Mouse (Mus musculus) cerebellum, adult 11-12 months (tissue): Measurements from ENCODE around the gene Tm4sf19.
"Not testable (repeated sequence)": the region's sequence is repeated elsewhere in the genome, so short reads cannot be mapped to it uniquely, and the experiment has no call there.

Experiments used
- DNase-seq: peaks from one replicate; pipeline ENCODE4 v3.0.0; 2022

Gene Tm4sf19

DNA sequence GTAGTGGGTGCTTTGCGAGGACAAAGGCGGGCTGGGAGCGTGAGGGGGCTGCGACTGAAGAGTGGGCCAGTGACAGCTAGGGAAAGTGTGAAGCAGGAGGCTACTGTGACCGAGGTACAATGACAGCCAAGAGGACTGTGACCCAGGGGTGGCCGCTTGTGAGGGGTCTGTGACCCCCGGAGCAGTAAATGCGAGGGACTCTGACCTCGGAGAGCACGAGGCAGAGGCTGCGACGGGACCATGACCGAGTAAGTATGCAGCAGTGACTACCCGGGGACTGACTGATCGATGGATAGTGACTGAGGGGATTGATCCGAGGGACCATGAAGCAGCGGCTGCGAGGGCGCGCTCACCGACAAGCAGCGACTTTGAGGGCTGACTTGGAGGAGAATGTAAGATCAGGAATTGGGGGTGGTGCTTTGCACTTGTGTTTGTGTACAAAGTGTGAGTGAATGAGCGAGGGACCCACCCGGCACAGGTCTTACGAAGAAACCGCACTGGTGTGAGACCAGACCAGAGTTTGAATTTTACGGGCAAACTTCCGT, 30.8 kb downstream of the Tm4sf19 start:
- no peak for DNase-seq

DNA sequence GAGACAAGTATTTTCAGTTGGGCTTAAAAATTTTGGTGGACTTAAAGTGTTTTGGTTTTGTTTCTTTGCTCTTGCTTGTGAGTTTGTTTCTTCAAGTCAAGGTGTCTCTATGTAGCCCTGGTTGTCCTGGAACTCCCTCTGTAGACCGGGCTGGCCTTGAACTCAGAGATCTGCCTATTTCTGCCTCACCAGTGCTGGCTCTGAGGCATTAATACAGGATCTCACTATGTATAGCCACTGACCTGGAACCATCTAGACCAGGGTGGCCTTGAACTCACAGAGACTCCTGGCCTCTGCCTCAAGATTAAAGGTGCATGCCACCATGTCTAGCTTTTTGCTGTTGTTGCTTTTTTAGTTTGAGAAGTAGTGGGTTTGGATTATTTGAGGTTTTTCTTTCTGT, 31.6 kb downstream of the Tm4sf19 start:
- DNase-seq = no peak

DNA sequence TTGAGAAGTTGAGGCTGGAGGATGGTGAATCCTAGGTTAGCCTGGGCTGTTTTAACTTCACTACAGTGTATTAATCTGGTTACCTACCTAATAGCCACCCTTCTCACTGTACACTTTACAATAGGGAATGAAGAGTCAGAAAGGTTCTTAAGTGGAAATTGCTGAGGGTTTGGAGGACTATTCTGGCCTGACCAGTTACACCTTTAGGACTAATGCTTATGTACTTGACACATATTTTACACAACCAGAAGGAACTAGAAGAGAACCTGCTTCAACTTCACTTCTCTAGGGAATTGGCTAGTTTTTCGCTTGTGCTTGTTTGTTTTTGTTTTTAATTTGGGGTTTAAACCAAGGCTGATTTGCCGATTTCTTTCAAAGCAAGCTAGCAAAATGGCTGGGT, 32.8 kb downstream of the Tm4sf19 start:
- DNase-seq = no peak

DNA sequence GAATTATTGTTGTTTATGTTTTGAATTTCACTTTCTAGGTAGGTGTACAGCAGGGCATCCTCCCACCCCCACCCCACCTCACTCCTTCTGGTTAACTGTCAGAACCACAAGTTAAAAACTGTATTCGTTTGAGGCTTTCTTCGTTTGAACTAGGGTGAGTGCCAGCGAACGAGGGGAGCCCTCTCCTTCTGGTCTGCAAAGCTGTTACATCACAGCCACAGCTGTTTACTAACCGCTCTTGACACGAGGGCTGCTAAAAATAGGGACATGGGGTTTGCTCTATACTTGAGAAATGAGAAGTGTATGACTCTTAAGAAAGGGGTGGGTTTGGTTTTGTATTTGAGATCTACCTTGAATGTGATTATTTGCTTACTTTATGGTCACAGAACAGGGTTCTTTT, 33.8 kb downstream of the Tm4sf19 start:
- DNase-seq = no peak

DNA sequence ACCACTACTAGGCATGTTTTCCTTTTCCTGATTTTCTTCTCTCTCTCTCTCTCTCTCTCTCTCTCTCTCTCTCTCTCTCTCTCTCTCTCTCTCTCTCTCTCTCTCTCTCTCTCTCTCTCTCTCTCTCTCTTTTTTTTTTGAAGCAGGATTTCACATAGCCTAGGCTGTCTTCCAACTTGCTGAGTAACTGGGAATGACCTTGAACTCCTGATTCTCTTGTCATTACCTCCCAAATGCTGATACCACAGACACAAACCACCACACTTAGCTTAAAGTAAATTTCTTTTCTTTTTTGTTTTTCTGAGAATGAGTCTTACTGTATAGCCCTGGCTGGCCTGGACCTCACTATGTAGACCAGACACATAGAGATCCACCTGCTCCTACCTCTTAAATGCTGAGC, 34.4 kb downstream of the Tm4sf19 start:
- no peak for DNase-seq

DNA sequence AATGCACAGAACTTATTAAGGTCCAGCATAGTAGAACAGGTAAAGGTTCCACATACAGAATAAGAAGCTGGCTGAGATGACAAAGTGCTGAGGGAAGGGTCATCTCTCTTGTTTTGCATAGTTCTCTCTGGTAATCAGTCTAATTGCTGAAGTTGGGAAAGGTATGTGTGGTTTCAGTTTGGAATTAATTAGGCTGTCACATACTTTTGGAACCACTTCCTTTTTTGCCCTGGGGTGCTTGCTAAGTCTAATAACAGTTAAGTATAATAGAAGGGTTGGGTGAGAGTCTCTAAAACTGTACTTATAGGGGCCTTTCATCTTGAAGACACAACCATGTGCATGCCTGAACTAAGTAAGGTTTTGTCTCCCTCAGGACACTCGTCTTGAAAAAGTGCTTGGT, 36.4 kb downstream of the Tm4sf19 start:
- no peak for DNase-seq

DNA sequence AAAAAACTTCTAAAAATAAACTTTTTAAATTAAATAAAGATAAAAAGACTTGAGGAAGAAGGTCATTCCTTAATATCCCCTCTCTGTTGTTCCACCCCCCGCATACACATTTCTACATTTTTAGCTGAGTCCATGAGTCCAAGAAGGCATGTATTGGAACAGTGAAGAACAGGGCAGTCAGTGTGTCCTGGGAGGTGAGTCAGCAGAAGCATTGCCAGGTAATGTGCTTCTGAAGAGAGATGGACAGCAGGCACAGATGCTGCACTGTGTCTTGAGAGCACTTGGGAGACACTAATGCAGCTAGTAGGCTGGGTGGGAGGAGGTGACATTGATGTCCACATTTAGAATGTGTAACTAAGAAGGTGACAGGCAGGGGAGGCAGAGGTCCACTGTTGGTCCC, 37.0 kb downstream of the Tm4sf19 start:
- DNase-seq = no peak

DNA sequence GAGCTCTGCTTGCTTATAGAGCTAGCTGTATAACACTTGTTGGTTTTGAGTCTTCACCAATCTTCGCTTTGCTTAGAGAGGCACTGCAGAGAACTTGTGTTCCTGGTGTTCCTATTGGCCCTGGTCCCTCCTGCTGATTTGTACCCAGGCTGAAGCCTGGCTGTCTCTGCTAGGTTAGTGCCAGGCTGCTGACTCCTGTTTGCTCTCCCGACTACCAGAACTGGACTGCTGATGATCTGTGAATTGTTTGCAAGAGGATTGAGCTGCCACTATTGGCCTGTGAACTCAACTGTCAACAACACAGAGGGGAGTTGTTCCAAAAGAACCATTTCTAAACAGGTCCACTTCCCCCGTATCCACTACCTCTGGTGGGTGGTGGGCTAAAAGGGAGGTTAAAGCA, 41.1 kb downstream of the Tm4sf19 start:
- no peak for DNase-seq

DNA sequence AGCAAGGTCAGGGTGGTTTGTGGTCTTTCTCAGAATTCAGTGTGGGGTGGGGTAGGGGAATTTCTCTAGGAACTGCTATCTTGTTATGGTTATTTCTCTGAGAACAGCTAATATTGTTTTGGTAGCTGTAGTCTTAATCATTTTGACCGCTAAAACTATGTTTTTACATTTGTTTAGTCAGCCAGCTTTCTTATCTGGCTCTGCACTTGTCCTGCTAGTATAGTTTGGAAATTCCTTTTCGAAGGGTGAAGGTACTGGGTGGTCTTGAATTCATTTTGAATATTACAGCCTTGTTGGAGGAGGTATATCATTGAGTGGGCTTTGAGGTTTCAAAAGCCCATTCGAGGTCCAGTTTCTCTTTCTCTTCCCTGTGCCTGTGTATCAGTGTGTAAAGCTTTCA, 44.3 kb downstream of the Tm4sf19 start:
- not testable (repeated sequence) for DNase-seq

DNA sequence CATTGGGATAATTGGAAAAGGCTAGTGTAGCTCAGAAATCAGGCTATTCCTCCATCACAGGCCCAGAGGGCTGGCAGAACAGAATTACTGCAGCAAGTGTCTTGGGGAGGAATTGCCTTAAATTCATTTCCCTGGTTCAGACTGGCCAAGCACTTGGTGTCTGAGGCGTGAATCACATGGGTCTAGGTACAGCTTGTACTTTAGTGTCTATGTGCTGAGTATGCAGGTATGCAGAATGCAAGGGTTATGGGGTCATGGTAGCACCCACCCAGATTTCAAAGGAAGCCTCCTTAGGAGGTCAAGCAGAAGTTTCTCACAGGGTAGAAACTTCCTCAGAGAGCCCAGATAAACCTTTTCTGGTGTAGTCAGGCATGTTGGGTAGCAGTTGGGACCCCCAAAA, 45.3 kb downstream of the Tm4sf19 start:
- DNase-seq = no peak

DNA sequence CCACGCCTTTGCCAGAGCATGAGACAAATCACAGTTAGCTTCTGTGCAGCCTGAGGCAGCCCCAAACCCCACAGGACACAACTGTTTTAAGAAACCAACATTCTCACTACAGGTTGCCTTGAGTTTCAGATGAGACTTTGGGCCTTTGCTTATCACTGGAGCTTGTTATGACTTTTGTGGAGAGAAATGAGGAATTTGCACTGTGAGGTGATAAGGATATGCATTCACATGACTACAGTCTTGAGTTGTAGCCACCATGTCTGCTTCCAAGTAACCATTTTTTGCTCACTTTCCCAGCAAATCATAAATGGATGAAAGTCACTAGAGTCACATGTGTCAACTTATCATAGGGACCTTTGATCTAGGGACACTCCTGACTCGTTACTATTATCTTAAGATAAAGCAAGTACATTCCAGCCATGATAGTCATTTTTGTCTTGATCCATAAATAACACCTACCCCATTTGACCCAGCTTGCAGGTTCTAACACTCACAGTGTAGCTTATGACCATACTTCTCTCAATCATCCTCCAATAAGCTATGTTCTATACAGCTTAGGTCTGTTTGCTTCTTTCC, 46.3 kb downstream of the Tm4sf19 start:
- DNase-seq = no peak

DNA sequence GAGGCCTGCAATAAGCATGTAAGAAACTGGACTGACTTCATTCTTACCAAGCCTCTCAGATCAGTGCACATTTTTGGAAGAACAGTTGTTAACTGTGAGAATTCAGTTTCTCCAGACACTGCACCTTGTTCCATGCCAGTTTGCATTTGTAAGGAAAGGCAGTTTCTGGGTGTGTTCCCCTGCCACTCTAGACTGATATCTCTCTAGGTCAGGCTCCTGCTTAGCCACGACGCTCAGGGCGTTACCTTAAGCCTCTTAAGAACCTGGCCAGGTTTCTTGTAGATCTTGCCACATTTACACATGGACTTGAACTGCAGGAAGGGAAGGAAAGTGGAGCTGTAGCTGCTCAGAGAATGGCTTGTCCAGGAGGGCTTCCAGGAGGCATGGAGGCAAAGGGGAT, 49.4 kb downstream of the Tm4sf19 start:
- no peak for DNase-seq

DNA sequence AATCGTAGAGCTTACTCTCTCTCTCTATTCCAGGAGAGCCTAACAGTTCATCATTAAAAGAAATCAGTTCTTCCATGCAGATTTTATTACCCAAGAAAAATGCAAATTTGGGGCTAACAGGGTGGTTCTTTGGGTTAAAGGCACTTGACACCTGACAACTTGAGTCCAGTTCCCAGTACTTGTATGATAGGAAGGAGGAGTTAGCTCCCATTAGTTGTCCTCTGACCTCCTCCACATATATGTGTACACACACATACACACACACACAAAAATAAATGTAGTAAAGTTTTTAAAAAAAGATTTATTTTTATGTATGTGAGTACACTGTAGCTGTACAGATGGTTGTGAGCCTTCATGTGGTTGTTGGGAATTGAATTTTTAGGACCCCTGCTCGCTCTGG, 49.8 kb downstream of the Tm4sf19 start:
- DNase-seq = no peak

DNA sequence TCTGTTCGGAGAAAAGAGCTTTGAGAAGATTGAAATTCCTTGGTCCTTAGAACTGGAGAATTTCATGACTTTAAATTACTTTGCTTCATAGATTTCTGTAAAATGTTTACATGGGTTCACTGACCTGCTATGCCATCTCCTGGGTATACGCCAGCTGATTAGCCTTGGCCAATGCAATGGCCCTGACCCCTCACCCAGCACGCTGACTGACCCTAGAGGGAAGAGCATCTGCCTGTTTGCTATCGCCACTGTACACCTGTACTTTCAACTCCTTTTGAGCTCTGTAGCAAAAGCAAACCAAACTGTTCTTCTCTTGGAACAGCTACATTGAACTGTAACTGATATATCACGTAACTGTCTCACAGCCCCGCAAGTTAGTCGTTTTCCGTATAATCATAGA, 52.8 kb downstream of the Tm4sf19 start:
- DNase-seq = no peak

DNA sequence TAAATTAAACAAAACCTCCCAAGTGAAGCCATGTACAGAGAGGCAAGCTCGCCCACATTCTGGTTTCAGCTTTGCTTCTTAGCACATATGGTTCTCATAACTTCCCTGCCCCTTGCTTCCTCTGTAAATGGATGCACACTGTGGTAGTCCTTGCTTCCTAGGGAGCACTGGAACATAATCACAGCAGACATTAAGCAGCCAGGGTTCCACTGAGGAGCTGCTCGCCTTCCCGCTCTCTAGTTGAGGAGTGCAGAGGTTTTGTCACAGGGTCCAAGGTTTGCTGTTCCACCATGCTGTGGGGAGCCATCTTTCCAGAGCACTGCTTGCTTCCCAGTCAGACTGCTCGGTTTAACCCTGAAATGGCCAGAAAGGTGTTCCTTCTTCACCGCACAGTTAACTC, 54.3 kb downstream of the Tm4sf19 start:
- DNase-seq = no peak

DNA sequence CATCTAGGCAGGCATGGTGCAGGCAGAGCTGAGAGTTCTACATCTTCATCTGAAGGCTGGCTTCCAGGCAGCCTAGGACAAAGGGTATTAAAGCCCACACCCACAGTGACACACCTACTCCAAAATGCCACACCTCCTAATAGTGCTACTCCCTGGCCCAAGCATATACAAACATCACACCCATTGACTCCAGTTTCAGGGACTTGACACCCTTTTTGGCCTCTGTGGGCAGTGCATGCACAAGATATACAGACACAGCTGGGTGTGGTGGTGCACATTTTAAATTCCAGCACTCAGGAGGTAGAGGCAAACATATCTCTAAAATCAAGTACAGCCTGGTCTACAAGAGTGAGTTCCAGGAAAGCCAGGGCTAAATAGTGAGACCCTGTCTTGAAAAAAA, 55.8 kb downstream of the Tm4sf19 start:
- no peak for DNase-seq

DNA sequence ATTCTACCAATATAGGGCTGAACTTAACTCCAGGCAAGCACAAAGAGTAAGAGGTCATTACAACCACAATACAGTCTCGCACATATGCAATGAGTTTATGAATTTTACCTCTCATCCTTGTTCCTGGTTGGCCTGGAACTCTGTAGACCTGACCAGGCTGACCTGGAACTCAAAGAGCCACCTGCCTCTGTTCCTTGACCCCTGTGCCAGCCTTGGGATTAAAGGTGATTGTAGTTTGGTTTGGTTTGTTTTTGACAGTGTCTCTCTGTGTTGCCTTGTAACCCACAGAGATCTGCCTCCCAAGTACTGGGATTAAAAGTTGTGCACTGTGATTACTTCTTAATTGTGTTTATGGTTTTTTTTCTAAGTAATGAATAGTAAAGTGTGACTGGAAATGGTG, 56.5 kb downstream of the Tm4sf19 start:
- no peak for DNase-seq
